Mouse (Mus musculus): ENCODE results near the gene Gabrp.

Gabrp gene

GRCm38 (mm10) chr11:33578859-33579258 lies at the start of gene Gabrp:
TSS of gene Gabrp (minus strand) at chr11:33578959.
- no peak for DNase-seq (ENCODE audit: low spot score in 2 of 2)

- DNase-seq (ENCODE audit: low spot score in 2 of 2) = no peak
Measured at GRCm38 (mm10) chr11:33627136-33627742, 48.5 kb upstream of the Gabrp start.

- peak in 1 of 2 experiments; percentile 22 for DNase-seq (ENCODE audit: low spot score in 2 of 2)
Measured at GRCm38 (mm10) chr11:33614218-33614617, 35.5 kb upstream of the Gabrp start.

GRCm38 (mm10) chr11:33607784-33608183 lies 29.0 kb upstream of the Gabrp start:
- no peak for DNase-seq (ENCODE audit: low spot score in 2 of 2)

- DNase-seq (ENCODE audit: low spot score in 2 of 2) = no peak
Measured at GRCm38 (mm10) chr11:33603174-33603573, 24.4 kb upstream of the Gabrp start.

GRCm38 (mm10) chr11:33598986-33599385 lies 20.2 kb upstream of the Gabrp start, which contains the start of gene D130052B06Rik:
TSS of gene D130052B06Rik (plus strand) at chr11:33599302.
- DNase-seq (ENCODE audit: low spot score in 2 of 2) = no peak

GRCm38 (mm10) chr11:33596655-33597054 lies 17.9 kb upstream of the Gabrp start:
- DNase-seq (ENCODE audit: low spot score in 2 of 2) = no peak

GRCm38 (mm10) chr11:33592826-33593225 lies 14.1 kb upstream of the Gabrp start:
- no peak for DNase-seq (ENCODE audit: low spot score in 2 of 2)

GRCm38 (mm10) chr11:33590771-33591170 lies 12.0 kb upstream of the Gabrp start:
- DNase-seq (ENCODE audit: low spot score in 2 of 2) = no peak

GRCm38 (mm10) chr11:33586614-33587013 lies 7.9 kb upstream of the Gabrp start:
- DNase-seq (ENCODE audit: low spot score in 2 of 2) = no peak

GRCm38 (mm10) chr11:33579621-33580020 lies 862 bp upstream of the Gabrp start:
- no peak for DNase-seq (ENCODE audit: low spot score in 2 of 2)

- no peak for DNase-seq (ENCODE audit: low spot score in 2 of 2)
Measured at GRCm38 (mm10) chr11:33574944-33575343, 3.8 kb downstream of the Gabrp start.

- no peak for DNase-seq (ENCODE audit: low spot score in 2 of 2)
Measured at GRCm38 (mm10) chr11:33570413-33570812, 8.3 kb downstream of the Gabrp start.

GRCm38 (mm10) chr11:33563921-33564320 lies 14.8 kb downstream of the Gabrp start:
- no peak for DNase-seq (ENCODE audit: low spot score in 2 of 2)

- DNase-seq (ENCODE audit: low spot score in 2 of 2) = no peak
Measured at GRCm38 (mm10) chr11:33554123-33554522, 24.6 kb downstream of the Gabrp start.

- no peak for DNase-seq (ENCODE audit: low spot score in 2 of 2)
Measured at GRCm38 (mm10) chr11:33550861-33551560, 27.7 kb downstream of the Gabrp start.

GRCm38 (mm10) chr11:33547386-33547785 lies 31.4 kb downstream of the Gabrp start:
- no peak for DNase-seq (ENCODE audit: low spot score in 2 of 2)

GRCm38 (mm10) chr11:33544945-33545344 lies 33.8 kb downstream of the Gabrp start:
- DNase-seq (ENCODE audit: low spot score in 2 of 2) = no peak

GRCm38 (mm10) chr11:33544121-33544520 lies 34.6 kb downstream of the Gabrp start:
- no peak for DNase-seq (ENCODE audit: low spot score in 2 of 2)

GRCm38 (mm10) chr11:33537390-33538125 lies 41.2 kb downstream of the Gabrp start:
- DNase-seq (ENCODE audit: low spot score in 2 of 2) = no peak

GRCm38 (mm10) chr11:33536636-33537035 lies 42.1 kb downstream of the Gabrp start:
- no peak for DNase-seq (ENCODE audit: low spot score in 2 of 2)

- DNase-seq (ENCODE audit: low spot score in 2 of 2) = no peak
Measured at GRCm38 (mm10) chr11:33534541-33534940, 44.2 kb downstream of the Gabrp start.

GRCm38 (mm10) chr11:33533577-33533976 lies 45.2 kb downstream of the Gabrp start:
- DNase-seq (ENCODE audit: low spot score in 2 of 2) = no peak
